Mouse (Mus musculus): ENCODE data around the gene Nup62. TPM values are rescaled to one million over a fixed set of nuclear protein-coding genes. Genes with fewer than 3 reads are reported as not detected.
A peak's percentile ranks its signal among the peaks of the same experiment; 100 is the strongest.

Gene Nup62
- total and polyA plus RNA-seq, 3 experiments, result 94.9 to 157 (median 96.5) TPM

DNA sequence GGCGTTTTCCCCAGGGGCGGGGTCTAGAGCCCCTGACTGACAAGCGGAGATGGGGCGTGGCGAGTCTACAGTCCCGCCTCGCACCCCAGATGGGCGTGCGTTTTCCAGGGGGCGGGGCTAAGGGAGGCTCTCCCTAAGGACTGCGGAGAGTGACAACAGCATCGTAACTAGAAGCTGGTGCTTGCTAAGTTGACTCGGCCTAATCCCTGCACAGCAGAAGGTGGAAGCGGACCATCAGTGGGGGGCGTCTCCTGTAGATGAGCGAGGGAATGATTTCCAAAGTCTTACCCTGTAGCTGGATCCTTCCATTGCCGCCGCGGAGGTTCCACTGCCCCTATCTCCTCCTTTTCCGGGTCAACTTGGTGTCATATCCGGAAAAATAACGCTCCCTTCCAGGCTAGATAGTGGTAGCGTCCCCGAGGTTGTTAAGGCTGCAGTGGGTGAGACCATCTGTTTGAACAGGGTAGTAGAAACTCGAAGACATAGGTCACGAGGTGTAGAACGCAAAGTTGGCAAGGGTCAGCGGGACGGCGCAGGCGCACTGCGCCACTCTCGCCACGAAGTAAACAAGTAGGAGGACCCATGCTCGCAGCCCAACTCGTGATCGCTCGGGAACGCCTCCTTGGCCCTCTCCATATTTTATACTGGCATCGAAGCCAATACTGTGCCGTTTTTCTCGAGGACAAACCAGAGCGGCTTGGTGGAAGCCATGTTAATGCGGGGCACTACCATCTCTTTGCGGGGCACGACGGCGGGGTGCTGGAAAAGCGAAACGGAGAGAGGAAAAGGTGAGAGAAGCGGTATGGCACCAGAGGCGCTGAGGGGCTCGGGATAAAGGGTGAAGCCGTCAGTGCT, 32.9 kb downstream of the Nup62 start, which contains the start of the genes Akt1s1 and Tbc1d17:
Gene Akt1s1 (plus strand): TSS at position 431 of the 855 bp plus-strand sequence.
Gene Tbc1d17 (minus strand): TSS at position 519 of the 855 bp plus-strand sequence.
- TF ChIP-seq POLR2AphosphoS5 (IDR thresholded peaks at IDR 0.05; ENCODE audit: insufficient replicate concordance, low read depth, low read length), result 0 out of 2 replicates have a peak, but pooled peaks have one; percentile 17
- TF ChIP-seq CTCF (IDR thresholded peaks at IDR 0.05; ENCODE audit: low read depth, low read length), result no peak
- peaks cover 77% of the 10 kb centered on the region for H3K36me3 ChIP-seq (replicated peaks)
- peaks cover 60% of the 10 kb centered on the region for H3K4me1 ChIP-seq (ENCODE audit: insufficient read depth, low read depth, low read length)

DNA sequence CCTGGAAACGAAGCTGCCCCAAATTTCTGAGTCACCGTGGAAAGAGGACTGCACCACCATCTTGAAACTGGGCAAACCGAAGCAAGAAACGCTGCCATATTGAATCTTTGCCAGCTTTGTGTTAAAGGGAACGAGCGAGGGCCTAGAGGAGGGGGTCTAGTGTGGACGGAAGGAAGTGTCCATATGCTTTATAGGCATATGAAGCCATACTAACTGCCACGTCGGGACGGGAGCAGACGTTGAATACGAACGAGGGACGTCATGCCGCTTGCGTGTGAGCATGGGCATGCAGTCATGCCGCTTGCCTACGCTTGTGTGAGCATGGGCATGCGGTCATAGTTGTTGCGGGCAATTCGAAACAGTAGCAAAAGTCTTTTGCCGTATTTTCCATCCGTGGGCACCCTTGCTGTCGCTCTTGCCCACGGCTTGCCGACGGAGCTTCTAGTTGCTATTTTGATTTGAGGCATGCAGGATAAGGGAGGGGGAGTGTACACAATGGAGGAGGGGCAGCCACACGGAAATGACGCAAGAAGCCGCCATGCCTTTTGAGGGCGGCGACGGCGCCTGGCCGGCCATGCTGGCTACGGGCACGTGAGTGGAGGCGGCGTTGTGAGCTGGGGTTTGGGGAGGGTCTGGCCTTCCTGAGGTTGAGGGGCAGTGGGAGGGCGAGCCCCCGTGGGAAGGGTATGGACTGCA, 33.7 kb downstream of the Nup62 start:
- peak; percentile 74 for DNase-seq (ENCODE audit: low spot score)
- peaks cover 77% of the 10 kb centered on the region for H3K36me3 ChIP-seq (replicated peaks)
- peaks cover 10% of the 10 kb centered on the region for H3K9me3 ChIP-seq (replicated peaks)
- TF ChIP-seq GATA1 (IDR thresholded peaks at IDR 0.05; ENCODE audit: borderline replicate concordance, low read length), result no peak
- TF ChIP-seq TAL1 (conservative IDR thresholded peaks at IDR 0.05; ENCODE audit: low read depth, low read length), result no peak
- TF ChIP-seq POLR2AphosphoS5 (IDR thresholded peaks at IDR 0.05; ENCODE audit: insufficient replicate concordance, low read depth, low read length), result peak; percentile 54; the same call in 1 of the 2 replicates
- TF ChIP-seq CTCF (IDR thresholded peaks at IDR 0.05; ENCODE audit: low read depth, low read length), result no peak
- peak; percentile 29 for ATAC-seq (ENCODE audit: extremely low read depth, insufficient number of reproducible peaks, low FRiP score, poor library complexity, severe bottlenecking)
- peaks cover 68% of the 10 kb centered on the region for H3K4me1 ChIP-seq (ENCODE audit: insufficient read depth, low read depth, low read length)
- peak overlapping the region; percentile 95 for H3K4me3 ChIP-seq (ENCODE audit: low read depth, low read length)
- H3K27me3 ChIP-seq (ENCODE audit: insufficient read depth, low read length), result no peaks in the 10 kb centered on the region

More for the DNA sequence above, 32.9 kb downstream of the Nup62 start, which contains the start of the genes Akt1s1 and Tbc1d17:
- H3K9me3 ChIP-seq (replicated peaks), result peaks cover 2% of the 10 kb centered on the region
- H3K4me3 ChIP-seq (ENCODE audit: low read depth, low read length), result peak within 1 kb of the TSS; percentile 95
- DNase-seq (ENCODE audit: low spot score) (peak; percentile 70), ATAC-seq (ENCODE audit: extremely low read depth, insufficient number of reproducible peaks, low FRiP score, poor library complexity, severe bottlenecking) (peak; percentile 75)
- H3K27me3 ChIP-seq (ENCODE audit: insufficient read depth, low read length), result no peaks in the 10 kb centered on the region

DNA sequence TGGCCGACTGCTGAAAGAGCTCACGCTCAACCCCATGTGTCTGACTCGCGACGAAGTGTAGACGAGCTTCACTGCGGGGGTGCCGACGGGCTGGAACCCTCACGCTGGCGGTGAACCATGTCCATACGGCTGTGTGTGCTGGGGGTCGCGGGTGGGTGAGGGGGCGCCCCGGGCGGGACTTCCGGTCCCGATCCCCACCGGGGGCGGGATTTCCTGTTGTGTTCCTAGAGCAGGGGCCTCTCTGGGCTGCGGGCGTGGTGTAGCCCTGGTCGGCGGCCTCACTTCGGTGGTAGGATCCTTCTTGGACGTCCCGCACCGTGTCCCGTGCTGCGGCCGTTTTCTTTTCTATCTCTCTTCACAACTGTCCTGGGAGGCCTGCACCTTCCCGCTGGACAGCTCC, 34.3 kb downstream of the Nup62 start:
- Histone ChIP-seq H3K27me3 (ENCODE audit: insufficient read depth, low read length) (no peaks in the 10 kb centered on the region), H3K4me1 (ENCODE audit: insufficient read depth, low read depth, low read length) (peaks cover 74% of the 10 kb centered on the region), H3K9me3 (replicated peaks) (peaks cover 11% of the 10 kb centered on the region), H3K36me3 (replicated peaks) (peaks cover 77% of the 10 kb centered on the region), H3K4me3 (ENCODE audit: low read depth, low read length) (peak overlapping the region; percentile 95)
- no peak for TF ChIP-seq POLR2AphosphoS5 (IDR thresholded peaks at IDR 0.05; ENCODE audit: insufficient replicate concordance, low read depth, low read length)
- TF ChIP-seq GATA1 (IDR thresholded peaks at IDR 0.05; ENCODE audit: borderline replicate concordance, low read length), result no peak
- TF ChIP-seq CTCF (IDR thresholded peaks at IDR 0.05; ENCODE audit: low read depth, low read length), result no peak
- TF ChIP-seq TAL1 (conservative IDR thresholded peaks at IDR 0.05; ENCODE audit: low read depth, low read length), result no peak
- TF ChIP-seq GATA2 (IDR thresholded peaks at IDR 0.05; ENCODE audit: borderline replicate concordance, low read depth, low read length), result no peak
- DNase-seq (ENCODE audit: low spot score), result peak; percentile 83
- ATAC-seq (ENCODE audit: extremely low read depth, insufficient number of reproducible peaks, low FRiP score, poor library complexity, severe bottlenecking), result no peak

DNA sequence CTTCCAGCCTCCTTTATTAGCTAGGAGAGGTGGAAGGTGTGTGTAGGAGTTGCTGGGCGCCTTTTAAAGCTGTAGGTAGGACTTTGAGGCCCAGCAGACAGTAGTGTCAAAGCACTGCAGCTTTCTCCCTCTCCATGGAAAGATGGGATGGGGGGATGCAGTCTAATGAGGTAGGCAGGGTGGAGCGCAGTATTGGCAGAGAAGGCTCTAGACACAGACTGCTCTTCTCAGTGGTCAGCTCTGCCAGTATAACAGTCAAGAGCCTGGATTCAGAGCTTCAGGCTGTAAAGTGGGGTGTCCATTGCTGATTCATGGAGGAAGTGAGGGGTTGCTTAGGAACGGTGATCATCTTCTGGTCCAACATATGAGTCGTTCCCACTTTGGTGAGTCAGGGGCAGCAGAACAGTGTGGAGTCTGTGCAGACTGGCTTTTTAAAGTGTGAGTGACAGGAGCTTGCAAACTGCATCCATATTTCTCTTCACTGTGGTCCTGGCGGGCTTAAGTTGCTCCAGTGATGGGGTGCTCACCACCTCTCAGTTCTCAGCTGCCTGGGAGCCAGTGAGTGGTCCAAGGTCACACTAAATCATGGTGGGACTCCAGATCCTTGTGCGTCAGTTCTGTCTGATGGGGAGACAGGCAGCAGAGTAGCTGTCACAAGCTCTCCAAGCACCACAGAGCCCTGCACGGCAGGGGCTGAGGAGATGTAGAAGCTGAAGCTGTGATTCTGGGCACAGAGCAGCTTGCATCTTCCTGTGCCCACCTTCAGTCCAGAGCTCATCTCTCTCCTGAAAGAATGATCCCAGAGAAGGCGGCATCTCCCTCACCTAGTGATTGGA, 35.1 kb downstream of the Nup62 start:
- Histone ChIP-seq H3K9me3 (replicated peaks) (peaks cover 11% of the 10 kb centered on the region), H3K4me1 (ENCODE audit: insufficient read depth, low read depth, low read length) (peaks cover 77% of the 10 kb centered on the region), H3K4me3 (ENCODE audit: low read depth, low read length) (peak overlapping the region; percentile 95), H3K27me3 (ENCODE audit: insufficient read depth, low read length) (no peaks in the 10 kb centered on the region), H3K36me3 (replicated peaks) (peaks cover 75% of the 10 kb centered on the region)
- TF ChIP-seq POLR2AphosphoS5 (IDR thresholded peaks at IDR 0.05; ENCODE audit: insufficient replicate concordance, low read depth, low read length) (no peak), GATA1 (IDR thresholded peaks at IDR 0.05; ENCODE audit: borderline replicate concordance, low read length) (no peak), CTCF (IDR thresholded peaks at IDR 0.05; ENCODE audit: low read depth, low read length) (no peak), GATA2 (IDR thresholded peaks at IDR 0.05; ENCODE audit: borderline replicate concordance, low read depth, low read length) (no peak)
- DNase-seq (ENCODE audit: low spot score), result no peak
- no peak for ATAC-seq (ENCODE audit: extremely low read depth, insufficient number of reproducible peaks, low FRiP score, poor library complexity, severe bottlenecking)

DNA sequence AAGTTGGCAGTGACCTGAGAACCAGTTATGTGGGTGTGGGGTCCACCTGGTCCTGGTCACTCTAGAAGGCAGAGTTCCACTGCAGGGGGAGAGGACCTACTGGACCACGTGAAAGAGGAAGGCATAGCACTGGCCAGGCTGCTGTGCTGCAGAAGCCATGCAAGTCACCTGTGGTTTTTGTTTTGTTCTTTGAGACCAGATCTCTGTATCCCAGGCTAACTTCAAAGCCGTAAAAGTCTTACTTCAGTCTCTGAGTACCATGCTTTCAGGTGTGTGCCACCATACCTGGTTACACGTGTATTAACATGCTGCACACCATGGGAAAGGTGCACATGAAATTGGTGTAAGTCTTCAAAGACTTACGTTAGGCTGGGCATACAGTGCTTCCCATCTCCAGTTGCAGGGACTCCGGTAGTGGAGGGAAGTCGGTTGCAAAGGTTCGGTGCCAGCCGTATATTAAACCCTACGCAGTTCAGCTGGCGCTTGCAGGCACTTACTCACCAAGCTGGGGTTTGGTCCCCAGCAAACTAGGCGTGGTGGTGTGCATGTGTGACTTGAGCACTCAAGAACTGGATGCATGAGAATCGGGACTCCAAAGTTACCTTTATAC, 35.8 kb downstream of the Nup62 start:
- ATAC-seq (ENCODE audit: extremely low read depth, insufficient number of reproducible peaks, low FRiP score, poor library complexity, severe bottlenecking) (no peak), DNase-seq (ENCODE audit: low spot score) (no peak)
- Histone ChIP-seq H3K36me3 (replicated peaks) (peaks cover 68% of the 10 kb centered on the region), H3K27me3 (ENCODE audit: insufficient read depth, low read length) (no peaks in the 10 kb centered on the region), H3K4me1 (ENCODE audit: insufficient read depth, low read depth, low read length) (peaks cover 79% of the 10 kb centered on the region), H3K4me3 (ENCODE audit: low read depth, low read length) (no peak overlapping the region; the same call in 1 of the 2 replicates), H3K9me3 (replicated peaks) (peaks cover 11% of the 10 kb centered on the region)
- TF ChIP-seq POLR2AphosphoS5 (IDR thresholded peaks at IDR 0.05; ENCODE audit: insufficient replicate concordance, low read depth, low read length), result no peak
- TF ChIP-seq GATA1 (IDR thresholded peaks at IDR 0.05; ENCODE audit: borderline replicate concordance, low read length), result no peak
